Mouse (Mus musculus) spleen, adult 18-20 months (tissue): ENCODE measurements around the gene Reep3.

ENCODE experiments used
- DNase-seq, 2 experiments: peaks; one replicate each; pipeline ENCODE4 v3.0.0; 2022; ENCODE audit warnings: mixed read lengths in 2 of 2

The Reep3 gene

GRCm38 (mm10) chr10:66968541-66968940, 128.2 kb downstream of the Reep3 start:
- no peak for DNase-seq

GRCm38 (mm10) chr10:66966391-66967109, 130.2 kb downstream of the Reep3 start:
- DNase-seq = no peak

GRCm38 (mm10) chr10:66960136-66960535, 136.6 kb downstream of the Reep3 start:
- no peak for DNase-seq
